Mouse (Mus musculus): ENCODE measurements around the gene Hfe2. TPM values are rescaled to one million over a fixed set of nuclear protein-coding genes. Genes with fewer than 3 reads are reported as not detected.

Gene Hfe2
- total RNA-seq, 2 experiments from 2014 or later = 0.25 to 0.30 TPM

DNA sequence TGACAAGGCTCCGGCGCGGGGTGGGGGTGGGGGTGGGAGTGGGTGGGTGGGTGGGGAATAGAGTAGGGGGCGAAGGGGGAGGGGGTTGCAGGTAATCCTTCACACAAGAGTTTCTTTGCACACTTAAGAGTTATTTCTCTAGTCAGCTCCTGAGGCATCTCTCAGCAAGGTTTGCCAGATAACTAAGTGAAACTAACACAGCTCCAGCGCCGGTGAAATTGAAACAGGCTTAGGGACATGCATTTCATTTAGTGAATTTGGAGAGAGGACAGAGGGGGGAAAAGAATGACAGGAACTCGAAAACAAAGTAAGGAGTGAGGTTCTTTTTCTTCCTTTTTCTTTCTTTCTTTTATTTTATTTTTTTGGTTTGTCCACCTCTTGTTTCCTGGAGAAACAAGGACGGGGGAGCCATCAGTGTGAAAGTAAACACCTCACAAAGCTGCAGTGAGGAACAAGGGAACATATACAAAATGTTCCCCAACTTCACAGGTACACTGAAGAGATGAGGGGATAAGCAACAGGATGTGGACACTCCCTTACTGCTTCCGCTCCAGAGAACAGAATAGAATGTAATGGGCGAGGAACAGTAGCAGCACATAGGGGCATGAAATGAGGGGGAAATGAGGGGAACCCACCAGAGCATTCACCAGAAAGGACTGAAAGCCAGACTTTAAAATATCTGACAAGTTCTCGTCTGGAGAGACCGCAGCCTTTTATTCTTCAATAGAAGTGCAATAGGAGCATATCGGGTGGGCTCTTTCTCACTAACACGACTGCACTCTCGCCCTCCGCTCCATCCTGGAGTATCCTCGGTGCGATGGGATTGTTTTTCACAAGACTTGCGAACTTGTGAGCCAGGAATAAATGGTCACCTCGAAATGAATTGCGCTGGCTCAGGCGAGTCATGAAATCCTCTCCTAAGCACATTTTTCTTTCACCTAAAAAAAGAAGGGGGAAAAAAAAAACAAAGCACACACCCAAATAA, 32.0 kb downstream of the Hfe2 start:
- no peak for DNase-seq (ENCODE audit: low spot score in 2 of 2)

DNA sequence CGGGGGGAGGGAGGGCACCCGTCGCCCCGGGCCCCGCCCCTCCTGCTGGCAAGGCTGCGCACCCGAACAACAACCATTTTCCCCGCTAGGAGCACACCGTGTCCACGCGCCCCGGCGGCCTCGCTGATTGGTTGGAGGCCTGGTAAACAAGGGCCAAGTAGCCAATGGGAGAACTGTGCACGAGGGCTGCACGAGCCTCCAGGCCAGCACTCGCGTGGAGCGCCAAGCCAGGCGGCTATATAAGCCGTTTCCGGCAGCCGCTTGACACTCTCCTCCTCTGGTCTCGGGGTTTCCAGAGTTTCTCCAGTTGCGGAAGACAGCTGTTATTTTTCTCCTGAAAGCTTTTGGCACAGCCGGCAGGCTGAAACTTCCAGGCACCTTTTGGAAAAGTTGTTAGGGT, 32.7 kb downstream of the Hfe2 start, which contains the start of gene Txnip:
Gene Txnip, plus strand, starts transcription at position 264 of the 400 bp plus-strand sequence.
- DNase-seq (ENCODE audit: low spot score in 2 of 2) = peak; percentile 87 to 97

DNA sequence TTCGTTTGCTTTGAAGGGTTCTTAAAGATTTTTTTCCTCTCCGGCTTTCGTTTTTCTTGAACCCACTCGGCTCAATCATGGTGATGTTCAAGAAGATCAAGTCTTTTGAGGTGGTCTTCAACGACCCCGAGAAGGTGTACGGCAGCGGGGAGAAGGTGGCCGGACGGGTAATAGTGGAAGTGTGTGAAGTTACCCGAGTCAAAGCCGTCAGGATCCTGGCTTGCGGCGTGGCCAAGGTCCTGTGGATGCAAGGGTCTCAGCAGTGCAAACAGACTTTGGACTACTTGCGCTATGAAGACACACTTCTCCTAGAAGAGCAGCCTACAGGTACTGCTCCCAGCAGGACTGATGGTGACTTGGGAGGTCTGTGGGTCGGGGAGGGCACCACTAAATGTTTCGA, 33.2 kb downstream of the Hfe2 start:
- DNase-seq (ENCODE audit: low spot score in 2 of 2) = no peak

DNA sequence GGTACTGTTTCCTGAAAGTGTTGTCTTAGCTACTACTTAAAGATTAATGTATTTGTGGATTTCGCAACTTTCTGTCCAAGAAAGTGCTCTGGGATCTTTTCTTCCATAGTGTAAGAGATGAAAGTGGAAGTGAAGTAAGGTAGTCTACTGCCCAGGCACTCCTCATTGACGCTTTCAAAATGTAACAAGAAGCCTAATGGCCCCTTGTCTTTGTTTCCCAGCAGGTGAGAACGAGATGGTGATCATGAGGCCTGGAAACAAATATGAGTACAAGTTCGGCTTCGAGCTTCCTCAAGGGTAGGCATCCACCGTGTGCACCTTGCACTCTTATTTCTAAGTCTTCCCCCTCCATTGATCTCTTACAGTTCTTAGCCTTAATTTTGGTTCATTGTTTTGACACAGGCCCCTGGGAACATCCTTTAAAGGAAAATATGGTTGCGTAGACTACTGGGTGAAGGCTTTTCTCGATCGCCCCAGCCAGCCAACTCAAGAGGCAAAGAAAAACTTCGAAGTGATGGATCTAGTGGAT, 33.8 kb downstream of the Hfe2 start:
- no peak for DNase-seq (ENCODE audit: low spot score in 2 of 2)

DNA sequence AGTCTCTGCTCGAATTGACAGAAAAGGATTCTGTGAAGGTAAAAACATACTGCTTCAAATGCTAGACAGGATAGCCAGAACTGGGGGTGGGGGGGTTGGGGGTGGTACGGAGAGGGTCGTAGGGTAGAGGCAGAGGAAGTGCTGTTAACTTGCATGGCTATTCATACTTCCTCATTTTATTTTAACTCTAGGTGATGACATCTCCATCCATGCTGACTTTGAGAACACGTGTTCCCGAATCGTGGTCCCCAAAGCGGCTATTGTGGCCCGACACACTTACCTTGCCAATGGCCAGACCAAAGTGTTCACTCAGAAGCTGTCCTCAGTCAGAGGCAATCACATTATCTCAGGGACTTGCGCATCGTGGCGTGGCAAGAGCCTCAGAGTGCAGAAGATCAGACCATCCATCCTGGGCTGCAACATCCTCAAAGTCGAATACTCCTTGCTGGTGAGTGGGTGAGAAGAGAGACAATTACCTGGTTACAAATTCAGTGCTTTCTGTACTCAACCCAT, 34.5 kb downstream of the Hfe2 start:
- no peak for DNase-seq (ENCODE audit: low spot score in 2 of 2)

DNA sequence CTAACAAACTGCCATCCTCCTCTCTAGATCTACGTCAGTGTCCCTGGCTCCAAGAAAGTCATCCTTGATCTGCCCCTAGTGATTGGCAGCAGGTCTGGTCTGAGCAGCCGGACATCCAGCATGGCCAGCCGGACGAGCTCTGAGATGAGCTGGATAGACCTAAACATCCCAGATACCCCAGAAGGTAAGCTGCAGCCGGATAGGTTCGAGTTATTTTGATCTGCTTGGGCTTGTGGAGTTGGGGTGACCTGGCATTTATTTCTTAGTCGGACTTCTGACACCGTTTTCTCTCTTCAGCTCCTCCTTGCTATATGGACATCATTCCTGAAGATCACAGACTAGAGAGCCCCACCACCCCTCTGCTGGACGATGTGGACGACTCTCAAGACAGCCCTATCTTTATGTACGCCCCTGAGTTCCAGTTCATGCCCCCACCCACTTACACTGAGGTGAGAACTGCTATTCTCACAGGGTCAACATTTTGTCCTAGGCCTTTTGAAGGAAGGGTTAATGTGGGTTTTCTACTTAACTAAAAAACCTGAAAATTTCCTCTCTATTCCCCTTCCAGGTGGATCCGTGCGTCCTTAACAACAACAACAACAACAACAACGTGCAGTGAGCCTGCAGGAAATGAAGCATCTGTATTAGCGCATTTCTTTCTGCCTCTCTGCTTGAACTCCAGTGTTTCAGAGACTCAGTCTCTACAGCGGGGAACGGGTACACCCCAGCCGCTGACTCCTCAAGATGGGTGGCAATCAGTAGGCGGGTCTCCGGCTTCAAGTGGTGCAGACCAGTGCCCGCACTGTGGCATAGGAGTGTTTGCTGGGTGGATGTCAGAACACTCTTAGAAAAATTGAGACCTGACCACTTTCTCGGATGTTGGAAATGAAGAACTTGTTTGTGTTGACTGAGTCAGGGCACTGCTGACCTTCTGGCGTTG, 35.2 kb downstream of the Hfe2 start:
- DNase-seq (ENCODE audit: low spot score in 2 of 2) = no peak

DNA sequence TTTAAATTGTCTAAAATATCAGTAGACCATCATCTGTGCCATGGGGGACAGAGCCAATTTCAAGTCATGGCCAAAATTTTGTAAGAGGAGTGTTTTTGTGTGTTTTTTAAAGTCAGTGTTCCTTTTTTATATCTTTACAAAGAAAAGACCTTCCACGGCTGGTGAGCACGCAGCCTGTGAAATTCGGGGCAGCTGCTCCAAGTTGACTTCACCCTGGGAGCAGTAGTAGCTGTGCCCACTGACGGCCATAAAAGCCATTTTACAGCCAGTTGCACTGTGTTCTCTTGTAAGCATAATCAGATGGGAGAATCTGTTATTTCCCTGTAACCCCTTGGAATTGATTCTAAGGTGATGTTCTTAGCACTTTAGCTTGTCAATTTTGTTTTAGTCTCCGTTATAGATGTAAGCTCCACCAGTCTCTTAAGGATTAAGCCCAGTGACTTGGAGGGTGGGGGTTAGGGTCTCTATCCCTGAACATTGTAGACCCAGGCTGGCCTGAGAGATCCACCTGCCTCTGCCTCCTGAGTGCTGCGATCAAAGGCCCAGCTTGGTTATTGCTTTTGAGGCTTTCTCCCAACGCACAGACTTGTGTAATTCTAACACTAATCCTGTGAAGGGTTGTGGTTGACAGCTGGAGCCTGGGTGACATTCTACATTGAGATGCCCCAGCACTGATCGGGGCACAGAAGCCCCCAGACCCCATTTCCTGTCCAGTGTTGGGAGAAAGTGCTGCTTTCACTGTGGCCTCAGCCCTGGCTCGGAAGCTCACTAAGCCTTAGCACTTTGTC, 36.1 kb downstream of the Hfe2 start:
- no peak for DNase-seq (ENCODE audit: low spot score in 2 of 2)

DNA sequence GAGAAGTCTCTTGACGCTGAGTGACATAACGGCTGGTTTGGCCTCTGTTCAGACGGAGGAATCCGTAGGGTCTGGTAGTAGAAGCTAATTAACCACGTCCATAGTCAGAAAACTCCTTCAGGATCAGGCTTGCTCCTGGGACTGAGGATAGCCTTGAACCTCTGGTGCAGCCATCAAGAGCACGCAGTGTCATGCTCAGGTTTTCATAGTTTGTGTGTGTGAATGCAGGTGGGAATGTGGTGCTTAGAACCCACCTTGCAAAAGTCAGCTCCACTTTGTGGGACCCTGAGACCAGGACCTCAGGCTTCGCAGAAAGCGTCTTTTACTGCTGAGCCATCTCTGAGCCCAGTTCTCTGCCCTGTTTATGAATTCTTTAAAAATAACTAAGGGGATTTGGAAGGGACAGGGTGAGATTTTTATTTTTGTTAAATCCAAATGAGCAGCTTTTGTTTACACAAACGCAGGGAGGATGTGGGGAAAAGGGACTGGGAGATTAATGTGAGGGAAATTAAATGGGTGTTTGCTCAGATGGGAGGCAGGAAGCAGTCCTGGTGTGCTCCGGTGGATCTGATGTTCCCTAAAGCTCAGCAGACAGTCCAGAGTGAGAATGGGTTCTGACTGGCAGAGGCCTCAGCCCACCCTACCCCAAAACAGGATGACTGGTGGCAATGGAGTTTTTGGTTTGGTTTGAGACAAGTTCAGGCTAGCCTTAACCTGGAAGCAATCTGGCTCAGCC, 37.1 kb downstream of the Hfe2 start:
- no peak for DNase-seq (ENCODE audit: low spot score in 2 of 2)

DNA sequence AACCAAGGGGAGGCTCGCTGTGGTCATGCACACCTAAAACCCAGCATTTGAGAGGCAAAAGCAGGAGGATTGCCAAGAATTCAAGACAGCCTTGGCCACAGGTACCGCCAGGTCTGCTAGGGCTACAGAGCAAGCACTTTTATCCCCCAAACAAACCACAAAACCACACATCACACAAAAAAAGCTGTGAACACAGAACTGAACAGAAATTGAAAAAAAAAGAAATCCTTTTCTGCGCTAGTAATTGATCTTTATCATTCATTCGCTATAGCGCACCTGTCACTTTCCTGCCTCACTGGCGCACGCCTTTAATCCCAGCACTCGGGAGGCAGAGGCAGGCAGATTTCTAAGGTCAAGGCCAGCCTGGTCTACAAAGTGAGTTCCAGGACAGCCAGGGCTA, 38.3 kb downstream of the Hfe2 start:
- DNase-seq (ENCODE audit: low spot score in 2 of 2) = no peak

DNA sequence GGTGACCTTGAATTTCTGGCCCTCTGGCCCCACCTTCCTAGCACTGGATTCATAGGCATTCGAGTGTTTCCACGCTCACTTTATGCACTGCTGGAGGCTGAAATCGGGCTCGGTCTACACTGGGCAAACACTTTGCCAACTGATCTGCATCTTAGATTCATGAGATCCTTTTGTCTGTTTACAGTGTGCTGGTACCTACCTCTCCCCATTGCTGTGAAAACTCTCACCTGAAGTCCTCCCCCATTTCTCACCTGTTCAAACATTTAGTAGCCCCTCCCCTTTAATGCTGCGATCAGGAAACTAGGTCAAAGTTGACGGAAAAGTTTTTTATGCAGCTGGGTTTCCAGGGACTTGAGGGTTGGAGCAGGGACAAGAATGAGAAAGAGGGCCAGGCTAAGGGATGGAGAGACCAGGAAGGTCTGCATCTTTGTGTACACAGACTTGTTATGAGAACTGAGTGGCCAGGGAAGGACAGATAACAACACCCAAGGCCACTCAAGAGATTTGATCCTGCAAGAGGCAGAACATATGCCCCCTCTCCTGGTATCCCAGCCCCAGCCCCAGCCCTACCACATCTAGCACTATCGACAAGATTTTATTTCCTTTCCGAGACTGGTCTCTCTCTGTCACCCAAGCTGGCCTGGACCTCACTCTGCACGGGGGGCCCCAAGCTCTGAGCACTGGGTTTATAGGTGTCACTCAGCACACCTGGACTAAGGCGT, 39.1 kb downstream of the Hfe2 start:
- no peak for DNase-seq (ENCODE audit: low spot score in 2 of 2)

DNA sequence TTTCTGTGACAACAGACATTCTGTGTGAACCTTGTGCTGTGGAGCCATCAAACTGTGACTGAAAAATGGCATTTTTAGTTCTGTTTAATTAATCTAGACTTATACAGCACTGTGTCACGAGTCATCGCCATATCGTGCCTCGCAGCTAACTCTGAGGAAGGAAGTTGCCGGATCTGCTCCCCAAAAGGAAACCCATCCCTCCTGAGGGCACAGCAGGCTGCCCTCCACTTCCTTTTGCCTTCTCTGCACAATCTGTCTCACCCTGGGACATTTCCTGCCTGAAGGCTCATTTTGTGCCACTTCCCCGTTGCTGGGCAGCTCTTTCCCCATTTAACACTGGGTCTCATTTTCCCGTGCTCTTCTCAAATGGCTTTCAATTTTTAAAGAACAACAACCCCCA, 39.7 kb downstream of the Hfe2 start:
- DNase-seq (ENCODE audit: low spot score in 2 of 2) = no peak

DNA sequence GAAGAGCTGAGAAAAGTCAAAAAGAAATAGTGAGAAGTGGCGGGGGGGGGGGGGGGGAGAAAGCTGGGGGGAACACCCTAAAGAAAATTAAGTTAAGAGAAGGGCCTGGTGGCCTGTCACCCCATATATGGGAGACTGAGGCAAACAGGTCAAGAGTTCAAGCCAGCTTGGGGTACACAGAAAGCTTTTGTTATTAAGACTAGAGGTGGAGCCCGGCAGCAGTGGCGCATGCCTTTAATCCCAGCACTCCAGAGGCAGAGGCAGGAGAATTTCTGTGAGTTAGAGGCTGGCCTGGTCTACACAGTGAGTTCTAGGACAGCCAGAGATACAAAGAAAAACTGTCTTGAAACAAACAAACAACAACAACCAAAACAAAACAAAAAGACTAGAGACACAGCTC, 40.1 kb downstream of the Hfe2 start:
- no peak for DNase-seq (ENCODE audit: low spot score in 2 of 2)

DNA sequence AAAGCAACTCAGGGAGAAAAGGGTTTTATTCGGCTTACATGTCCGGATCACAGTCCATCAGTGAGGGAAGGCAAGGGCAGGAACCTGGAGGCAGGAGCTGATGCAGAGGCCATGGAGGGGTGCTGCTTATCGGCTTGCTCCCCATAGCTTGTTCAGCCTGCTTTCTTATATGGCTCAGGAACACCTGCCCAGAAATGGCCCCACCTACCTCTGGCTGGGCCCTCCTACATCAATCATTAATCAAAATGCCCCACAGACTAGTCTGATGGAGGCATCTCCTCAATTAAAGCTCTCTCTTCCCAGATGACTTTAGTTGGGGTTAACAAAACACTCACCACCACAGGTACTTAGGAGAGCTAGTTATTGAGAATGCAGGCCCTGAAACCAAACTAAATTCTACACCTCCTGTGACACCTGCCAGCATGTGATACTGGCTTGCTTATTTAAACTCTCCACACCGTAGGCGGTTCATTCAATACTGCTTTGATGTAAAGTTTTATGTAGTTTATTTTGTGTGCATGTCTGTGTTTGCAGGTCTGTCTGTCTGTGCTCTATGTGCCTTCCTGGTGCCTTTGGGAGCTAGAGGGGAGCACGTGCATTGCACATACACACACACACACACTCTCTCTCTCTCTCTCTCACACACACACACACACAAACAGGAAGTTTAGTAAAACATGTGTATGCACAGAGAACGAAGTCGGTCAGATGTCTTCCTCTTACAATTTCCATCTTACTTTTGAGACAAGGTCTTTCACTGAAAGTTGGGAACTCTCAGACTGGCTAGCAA, 41.9 kb downstream of the Hfe2 start:
- no peak for DNase-seq (ENCODE audit: low spot score in 2 of 2)

DNA sequence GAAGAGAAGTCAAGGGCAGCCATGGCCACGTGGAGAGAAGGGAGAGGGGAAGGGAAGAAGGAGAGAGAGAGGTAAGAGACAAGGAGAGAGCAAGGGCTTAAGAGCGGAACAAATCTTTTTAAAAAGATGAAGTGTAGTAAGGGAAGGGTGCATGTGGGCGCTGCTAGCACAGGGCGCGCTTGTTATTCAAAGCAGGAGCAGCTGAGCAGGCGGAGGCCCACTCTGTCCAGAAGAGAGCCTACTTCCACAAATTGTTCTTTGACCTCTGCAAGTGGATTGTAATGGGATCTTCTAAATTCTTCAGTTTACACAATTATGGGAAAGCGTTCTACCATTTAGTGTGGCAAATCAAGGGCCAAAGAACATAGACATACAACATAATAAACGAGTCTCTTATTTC, 43.6 kb downstream of the Hfe2 start:
- no peak for DNase-seq (ENCODE audit: low spot score in 2 of 2)

DNA sequence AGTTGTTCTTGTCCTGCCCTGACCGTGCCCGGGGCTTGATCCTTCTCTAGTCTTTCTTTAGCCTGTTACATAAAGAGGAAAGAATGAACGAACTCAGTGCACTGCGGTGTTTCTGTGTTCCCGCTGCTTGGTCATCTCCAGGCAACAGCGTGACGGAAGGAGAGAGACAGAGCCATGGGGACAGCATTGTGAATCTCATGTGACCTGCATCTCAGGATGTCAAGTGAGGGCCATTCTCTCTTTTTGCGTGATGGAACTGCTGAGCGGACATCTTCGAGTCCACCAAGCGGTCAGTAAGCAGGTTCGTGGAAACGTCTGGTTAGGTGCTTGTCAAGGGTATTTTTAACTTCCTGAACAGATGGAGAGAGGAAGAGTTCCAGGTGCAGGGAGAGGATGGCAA, 44.5 kb downstream of the Hfe2 start:
- DNase-seq (ENCODE audit: low spot score in 2 of 2) = no peak

DNA sequence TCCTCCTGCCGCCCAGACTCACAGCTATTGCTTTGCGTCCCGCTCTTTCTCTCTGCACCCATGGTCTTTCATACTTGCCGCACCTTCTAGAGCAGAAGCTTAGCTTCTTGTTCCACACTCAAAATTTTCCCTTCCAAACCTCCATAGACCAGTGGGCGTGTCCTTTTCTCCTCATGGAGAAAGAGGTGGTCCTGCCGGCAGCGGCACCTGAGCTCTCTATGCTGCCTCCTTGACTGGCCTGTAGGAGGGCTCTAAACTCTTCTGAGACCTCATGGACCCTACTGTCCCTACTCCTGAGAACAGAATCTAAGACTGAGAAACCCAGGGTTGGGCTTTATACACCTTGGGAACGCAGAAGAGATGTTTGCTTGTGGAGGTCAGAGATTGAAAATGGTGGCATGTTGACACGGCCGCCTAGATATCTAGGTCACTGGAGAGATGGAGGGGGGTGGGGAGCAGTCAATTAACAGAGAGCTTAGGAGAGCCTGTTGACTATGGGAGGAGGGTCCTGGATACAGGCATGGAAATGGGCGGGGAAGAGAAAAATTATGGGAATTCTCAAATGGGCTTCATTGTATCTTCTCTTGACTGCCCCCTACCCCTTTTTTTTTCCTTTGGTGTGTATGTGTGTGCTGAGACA, 45.1 kb downstream of the Hfe2 start:
- DNase-seq (ENCODE audit: low spot score in 2 of 2) = no peak

DNA sequence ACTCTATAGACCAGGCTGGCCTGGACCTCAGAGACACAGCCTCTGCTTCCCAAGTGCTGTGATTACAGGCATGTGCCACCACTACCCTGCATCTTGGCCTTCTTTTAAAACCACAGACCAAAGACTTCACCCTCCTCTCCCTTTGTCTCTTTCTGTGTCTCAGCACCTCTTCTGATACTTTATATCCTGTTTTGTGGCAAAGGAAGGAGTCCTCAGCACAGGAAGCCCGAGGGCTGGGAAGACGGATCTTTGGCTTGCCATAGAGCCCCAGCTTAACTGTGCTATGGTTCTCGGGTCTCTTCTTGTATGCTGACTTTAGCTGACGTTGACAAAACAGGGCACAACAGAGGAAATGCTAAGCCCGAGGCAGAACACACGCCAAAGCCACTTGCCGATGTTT, 45.7 kb downstream of the Hfe2 start:
- DNase-seq (ENCODE audit: low spot score in 2 of 2) = no peak

DNA sequence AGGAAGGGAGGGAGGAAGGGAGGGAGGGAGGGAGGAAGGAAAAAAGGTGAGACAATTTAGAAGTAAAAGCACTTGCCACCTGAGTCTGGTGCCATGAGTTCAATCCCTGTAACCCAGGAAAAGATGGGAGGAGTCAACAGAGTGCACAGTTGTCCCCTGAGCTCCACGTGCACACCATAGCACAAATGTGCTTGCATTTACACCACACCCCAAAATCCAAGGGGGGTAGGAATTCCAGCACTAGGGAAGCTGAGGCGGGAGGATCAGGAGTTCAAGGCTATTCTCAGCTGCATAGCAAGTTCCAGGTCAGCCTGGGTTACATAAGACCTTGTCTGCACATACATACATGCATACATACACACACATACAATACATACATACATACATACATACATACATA, 46.4 kb downstream of the Hfe2 start:
- no peak for DNase-seq (ENCODE audit: low spot score in 2 of 2)
